Mouse (Mus musculus): Measurements from ENCODE around the gene Lman2l.

- TF ChIP-seq POLR2A (IDR thresholded peaks at IDR 0.05; ENCODE audit: low read depth, low read length) (no peak), CTCF (conservative IDR thresholded peaks at IDR 0.05; ENCODE audit: insufficient read depth, insufficient read length, low read depth, low read length) (no peak)
Observed at GRCm38 (mm10) chr1:36476426-36476825, 31.4 kb upstream of the Lman2l start.

Data from kidney, adult 2 months (tissue).